Mouse (Mus musculus) intestine, embryonic 16.5 days (tissue): Measurements from ENCODE around the gene Olfr1368. TPM values are rescaled to one million over a fixed set of nuclear protein-coding genes. Genes with fewer than 3 reads are reported as not detected.

Source experiments
- ATAC-seq: fragments of 200-750 bp; cut with Nextera tagmentation; 2 replicates; pipeline ENCODE4 v1.8.0; 2017; ENCODE audit warnings: moderate TSS enrichment, moderate library complexity
- H3K27ac ChIP-seq: fragments of 300-500 bp; sonication (generic); 2 replicates; pipeline ENCODE4 v1.5.1; 2014; ENCODE audit warnings: mild to moderate bottlenecking, low read length
- H3K27me3 ChIP-seq: fragments of 300-500 bp; sonication (generic); replicated peaks from 2 replicates; pipeline ENCODE4 v1.6.1; 2014; ENCODE audit warnings: low read length, control low read depth, mixed read lengths; ENCODE audit not compliant: control insufficient read depth, insufficient read depth
- H3K36me3 ChIP-seq: fragments of 300-500 bp; sonication (generic); 2 replicates; pipeline ENCODE4 v1.6.1; 2014; ENCODE audit warnings: low read length, control low read depth; ENCODE audit not compliant: control insufficient read depth, insufficient read depth
- H3K4me1 ChIP-seq: fragments of 300-500 bp; sonication (generic); 2 replicates; pipeline ENCODE4 v1.6.1; 2014; ENCODE audit warnings: low read length, control low read depth, mixed read lengths; ENCODE audit not compliant: control insufficient read depth, insufficient read depth
- H3K4me2 ChIP-seq: fragments of 300-500 bp; sonication (generic); 2 replicates; pipeline ENCODE4 v1.6.1; 2014; ENCODE audit warnings: low read depth, low read length, control low read depth
- H3K4me3 ChIP-seq: fragments of 300-500 bp; sonication (generic); 2 replicates; pipeline ENCODE4 v1.5.1; 2014; ENCODE audit warnings: mild to moderate bottlenecking, low read length
- H3K9ac ChIP-seq: fragments of 300-500 bp; sonication (generic); 2 replicates; pipeline ENCODE4 v1.6.1; 2014; ENCODE audit warnings: low read depth, low read length
- H3K9me3 ChIP-seq: fragments of 300-500 bp; sonication (generic); 2 replicates; pipeline ENCODE4 v1.6.1; 2016; ENCODE audit warnings: low read length, control low read depth; ENCODE audit not compliant: control insufficient read depth
- WGBS: fragments of 180-500 bp; shearing (Covaris S2); extraction: QIAGEN DNeasy Blood & Tissue Kit; methylation state at CpG from one replicate; pipeline ENCODE4 v1.1.7; 2014; 5-methylcytosine and 5-hydroxymethylcytosine counted together
- polyA plus RNA-seq: library from polyadenylated mRNA; unstranded; fragments of >200 nt; fragmentation: Nextera tagmentation; extraction: Ambion mirVana; gene quantifications from 2 replicates; pipeline ENCODE4 v1.2.1, GENCODE M21; 2015

Olfr1368 gene
- polyA plus RNA-seq, 1 experiment from 2014 or later: not detected

- H3K4me1 ChIP-seq: peaks cover 7% of the 10 kb centered on the region
- H3K9ac ChIP-seq: 0 out of 2 replicates have a peak overlapping the region, but pooled peaks have one; percentile 48
- peak overlapping the region; percentile 84 for H3K4me2 ChIP-seq
- H3K9me3 ChIP-seq: no peaks in the 10 kb centered on the region
- H3K27me3 ChIP-seq: no peaks in the 10 kb centered on the region
- H3K4me3 ChIP-seq: peak overlapping the region; percentile 66
- no peaks in the 10 kb centered on the region for H3K36me3 ChIP-seq
- no peak for ATAC-seq
- WGBS: 3% methylated on average over 14 of the region's 14 CpGs
- H3K27ac ChIP-seq: no peak overlapping the region
Measured at GRCm38 (mm10) chr13:21169121-21169656, 23.5 kb upstream of the Olfr1368 start.

- Histone ChIP-seq H3K36me3 (no peaks in the 10 kb centered on the region), H3K9ac (peak overlapping the region; percentile 65), H3K4me3 (peak overlapping the region; percentile 66), H3K27me3 (no peaks in the 10 kb centered on the region), H3K27ac (peak overlapping the region; percentile 60), H3K4me2 (peak overlapping the region; percentile 84), H3K9me3 (no peaks in the 10 kb centered on the region), H3K4me1 (peaks cover 7% of the 10 kb centered on the region)
- WGBS: under 1% methylated on average over 16 of the region's 16 CpGs
- ATAC-seq: no peak
Measured at GRCm38 (mm10) chr13:21168371-21169011, 22.8 kb upstream of the Olfr1368 start.

- Histone ChIP-seq H3K9ac (peak overlapping the region; percentile 65; the same call in 1 of the 2 replicates), H3K4me3 (peak overlapping the region; percentile 66), H3K4me1 (peaks cover 4% of the 10 kb centered on the region), H3K36me3 (no peaks in the 10 kb centered on the region), H3K4me2 (peak overlapping the region; percentile 84), H3K27ac (no peak overlapping the region), H3K27me3 (no peaks in the 10 kb centered on the region), H3K9me3 (no peaks in the 10 kb centered on the region)
- WGBS: under 1% methylated on average over 8 of the region's 8 CpGs
- peak; percentile 38; the same call in 1 of the 2 replicates for ATAC-seq
Measured at GRCm38 (mm10) chr13:21167910-21168300, 22.2 kb upstream of the Olfr1368 start.

- no peaks in the 10 kb centered on the region for H3K9me3 ChIP-seq
- H3K27ac ChIP-seq: peak overlapping the region; percentile 3; the same call in 1 of the 2 replicates
- peak overlapping the region; percentile 84 for H3K4me2 ChIP-seq
- peak; percentile 43 for ATAC-seq
- H3K9ac ChIP-seq: peak overlapping the region; percentile 23
- peaks cover 4% of the 10 kb centered on the region for H3K4me1 ChIP-seq
- H3K27me3 ChIP-seq: no peaks in the 10 kb centered on the region
- WGBS: under 1% methylated on average over 27 of the region's 27 CpGs
- peak overlapping the region; percentile 66 for H3K4me3 ChIP-seq
- H3K36me3 ChIP-seq: no peaks in the 10 kb centered on the region
Measured at GRCm38 (mm10) chr13:21166936-21167909, 21.6 kb upstream of the Olfr1368 start.

GRCm38 (mm10) chr13:21162591-21162990, 16.9 kb upstream of the Olfr1368 start:
- Histone ChIP-seq H3K4me3 (no peak overlapping the region), H3K27me3 (no peaks in the 10 kb centered on the region), H3K9me3 (no peaks in the 10 kb centered on the region), H3K27ac (no peak overlapping the region), H3K9ac (no peak overlapping the region), H3K36me3 (no peaks in the 10 kb centered on the region), H3K4me2 (no peak overlapping the region), H3K4me1 (peaks cover 2% of the 10 kb centered on the region; the same call in 1 of the 2 replicates)
- 59% methylated on average over 5 of the region's 5 CpGs for WGBS
- ATAC-seq: no peak

- no peak for ATAC-seq
- H3K4me1 ChIP-seq: peaks cover 2% of the 10 kb centered on the region; the same call in 1 of the 2 replicates
- H3K27ac ChIP-seq: no peak overlapping the region
- H3K9me3 ChIP-seq: no peaks in the 10 kb centered on the region
- no peaks in the 10 kb centered on the region for H3K27me3 ChIP-seq
- peak overlapping the region; percentile 38 for H3K4me2 ChIP-seq
- H3K4me3 ChIP-seq: peak overlapping the region; percentile 23; the same call in 1 of the 2 replicates
- no peaks in the 10 kb centered on the region for H3K36me3 ChIP-seq
- WGBS: 34% methylated on average over 2 of the region's 2 CpGs
- H3K9ac ChIP-seq: no peak overlapping the region
Measured at GRCm38 (mm10) chr13:21161591-21161990, 15.9 kb upstream of the Olfr1368 start.

- Histone ChIP-seq H3K4me3 (peak overlapping the region; percentile 60), H3K27me3 (no peaks in the 10 kb centered on the region), H3K4me1 (peaks cover 2% of the 10 kb centered on the region; the same call in 1 of the 2 replicates), H3K4me2 (peak overlapping the region; percentile 89), H3K9me3 (no peaks in the 10 kb centered on the region), H3K36me3 (no peaks in the 10 kb centered on the region), H3K9ac (peak overlapping the region; percentile 23; the same call in 1 of the 2 replicates), H3K27ac (no peak overlapping the region)
- WGBS: under 1% methylated on average over 32 of the region's 32 CpGs
- ATAC-seq: peak; percentile 84
Measured at GRCm38 (mm10) chr13:21160657-21161590, 15.3 kb upstream of the Olfr1368 start.

- Histone ChIP-seq H3K4me3 (peak overlapping the region; percentile 60), H3K4me1 (peaks cover 2% of the 10 kb centered on the region; the same call in 1 of the 2 replicates), H3K36me3 (no peaks in the 10 kb centered on the region), H3K9me3 (no peaks in the 10 kb centered on the region), H3K27ac (no peak overlapping the region), H3K9ac (peak overlapping the region; percentile 60), H3K27me3 (no peaks in the 10 kb centered on the region), H3K4me2 (peak overlapping the region; percentile 89)
- peak; percentile 10; the same call in 1 of the 2 replicates for ATAC-seq
- under 1% methylated on average over 16 of the region's 16 CpGs for WGBS
Measured at GRCm38 (mm10) chr13:21160041-21160511, 14.4 kb upstream of the Olfr1368 start.
